Mouse (Mus musculus): Measurements from ENCODE around the gene Gm20388.
A peak's percentile ranks its signal among the peaks of the same experiment; 100 is the strongest.
"Not testable (repeated sequence)": the region's sequence is repeated elsewhere in the genome, so short reads cannot be mapped to it uniquely, and the experiment has no call there.

The Gm20388 gene

DNA sequence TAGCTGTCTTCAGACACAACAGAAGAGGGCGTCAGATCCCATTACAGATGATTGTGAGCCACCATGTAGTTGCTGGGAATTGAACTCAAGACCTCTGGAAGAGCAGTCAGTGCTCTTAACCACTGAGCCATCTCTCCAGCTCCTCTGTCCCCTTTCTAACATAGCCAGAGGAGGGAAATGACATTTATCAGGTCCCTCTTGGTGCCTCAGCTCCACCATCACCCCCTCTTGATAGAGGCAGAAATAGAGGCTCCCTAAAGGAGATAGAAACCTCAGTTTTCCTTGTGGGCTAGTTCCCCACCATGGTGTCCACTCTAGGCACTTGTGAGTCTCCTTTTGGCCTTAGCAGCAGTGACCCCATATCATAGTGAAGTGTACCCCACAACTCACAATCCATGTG, 457.6 kb downstream of the Gm20388 start:
- not testable (repeated sequence) for DNase-seq (ENCODE audit: low spot score in 2 of 2)

DNA sequence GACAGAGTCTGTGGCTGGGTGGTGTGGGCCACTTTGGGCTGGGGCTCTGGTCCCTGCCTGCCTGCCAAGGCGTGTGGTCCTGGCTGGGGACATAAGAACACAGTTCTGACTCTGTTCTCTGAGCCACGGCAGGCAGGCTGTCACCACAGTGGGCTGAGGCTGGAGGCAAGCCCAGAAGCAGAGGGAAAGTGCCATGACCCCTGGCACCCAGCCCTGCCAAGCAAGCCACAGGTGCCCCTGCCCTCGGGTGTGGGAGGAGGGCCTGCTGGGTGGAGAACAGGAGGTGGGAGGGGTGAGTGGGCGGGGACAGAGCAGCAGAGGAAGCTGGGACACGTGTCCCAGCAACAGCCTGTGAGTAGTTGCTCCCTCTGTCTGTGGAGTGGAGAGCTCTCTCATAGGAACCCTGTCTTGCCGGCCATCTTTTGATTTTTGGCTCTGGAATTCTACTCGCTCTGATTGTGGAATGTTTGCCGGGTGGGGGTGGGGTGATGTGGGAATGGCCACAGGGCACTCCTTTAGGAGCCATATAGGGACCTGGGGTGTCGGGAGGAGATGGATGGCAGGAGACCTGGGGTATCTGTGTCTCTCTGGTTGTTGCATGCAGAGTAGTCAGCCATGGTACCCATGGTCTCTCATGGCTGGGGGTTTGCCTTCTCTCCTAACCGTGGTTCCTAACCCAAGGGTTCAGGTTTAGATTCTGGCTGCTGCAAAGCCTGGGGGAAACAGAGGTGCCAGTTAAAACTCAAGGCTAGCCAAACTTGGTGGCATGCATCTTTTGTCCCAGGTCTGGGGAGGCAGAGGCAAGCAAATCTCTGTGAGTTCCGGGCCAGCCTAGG, 458.4 kb downstream of the Gm20388 start:
- DNase-seq (ENCODE audit: low spot score in 2 of 2) = peak; percentile 83 to 84

DNA sequence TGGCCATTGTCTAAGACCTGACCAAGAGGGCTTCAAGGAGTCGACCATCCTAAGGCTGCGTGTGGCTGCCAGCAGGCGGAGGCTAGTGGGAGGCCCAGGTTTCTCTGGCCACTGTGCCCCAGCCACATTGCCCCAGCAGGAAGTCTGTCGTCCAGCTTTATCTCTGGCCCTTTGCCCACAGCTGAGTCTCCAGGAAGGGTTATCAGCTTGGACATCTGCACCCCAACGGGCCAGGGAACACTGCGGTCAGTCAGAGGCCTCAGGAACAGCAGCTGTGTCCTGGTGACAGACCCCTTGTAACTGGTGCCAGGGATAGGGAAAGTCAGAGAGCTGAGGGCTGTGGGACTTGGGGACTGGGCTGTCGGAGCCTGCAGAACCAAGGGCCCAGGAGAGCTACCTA, 459.3 kb downstream of the Gm20388 start:
- peak; percentile 77 for DNase-seq (ENCODE audit: low spot score in 2 of 2)

DNA sequence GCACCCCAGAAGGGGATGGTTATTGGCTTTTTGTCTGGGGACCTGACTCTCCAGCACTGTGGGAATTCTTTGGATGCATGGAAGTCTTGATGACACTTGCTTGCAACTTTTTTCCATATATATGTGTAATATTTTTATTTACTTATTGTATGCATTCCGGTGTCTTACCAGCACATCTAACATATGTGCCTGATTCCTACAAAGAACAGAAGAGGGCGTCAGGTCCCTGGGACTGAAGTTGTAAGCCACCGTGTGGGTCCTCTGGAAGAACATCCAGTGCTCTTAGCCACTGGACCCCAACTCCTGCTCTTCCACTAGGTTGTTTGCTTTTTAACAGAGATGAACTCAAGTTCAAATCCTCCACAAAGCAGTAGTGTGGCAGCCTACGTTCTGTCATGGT, 459.8 kb downstream of the Gm20388 start:
- no peak for DNase-seq (ENCODE audit: low spot score in 2 of 2)

DNA sequence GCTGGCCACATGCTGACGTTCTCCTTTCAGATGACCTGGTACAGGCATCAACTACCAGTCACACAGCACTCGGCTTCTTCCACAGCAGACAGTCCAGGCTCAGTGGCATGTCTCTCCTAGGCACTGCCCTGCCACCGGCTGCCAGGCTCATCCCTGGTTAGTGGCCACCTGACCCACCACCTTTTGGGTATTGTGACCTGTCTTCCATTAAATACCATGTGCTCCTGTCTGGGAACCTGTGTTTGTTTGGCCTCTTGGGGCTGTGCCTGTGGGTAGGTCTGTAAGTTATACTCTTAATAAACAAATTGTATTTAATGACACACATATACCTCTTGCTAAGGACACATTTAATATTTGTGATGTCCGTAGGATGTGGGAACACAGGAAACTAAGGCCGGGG, 460.5 kb downstream of the Gm20388 start:
- no peak for DNase-seq (ENCODE audit: low spot score in 2 of 2)

DNA sequence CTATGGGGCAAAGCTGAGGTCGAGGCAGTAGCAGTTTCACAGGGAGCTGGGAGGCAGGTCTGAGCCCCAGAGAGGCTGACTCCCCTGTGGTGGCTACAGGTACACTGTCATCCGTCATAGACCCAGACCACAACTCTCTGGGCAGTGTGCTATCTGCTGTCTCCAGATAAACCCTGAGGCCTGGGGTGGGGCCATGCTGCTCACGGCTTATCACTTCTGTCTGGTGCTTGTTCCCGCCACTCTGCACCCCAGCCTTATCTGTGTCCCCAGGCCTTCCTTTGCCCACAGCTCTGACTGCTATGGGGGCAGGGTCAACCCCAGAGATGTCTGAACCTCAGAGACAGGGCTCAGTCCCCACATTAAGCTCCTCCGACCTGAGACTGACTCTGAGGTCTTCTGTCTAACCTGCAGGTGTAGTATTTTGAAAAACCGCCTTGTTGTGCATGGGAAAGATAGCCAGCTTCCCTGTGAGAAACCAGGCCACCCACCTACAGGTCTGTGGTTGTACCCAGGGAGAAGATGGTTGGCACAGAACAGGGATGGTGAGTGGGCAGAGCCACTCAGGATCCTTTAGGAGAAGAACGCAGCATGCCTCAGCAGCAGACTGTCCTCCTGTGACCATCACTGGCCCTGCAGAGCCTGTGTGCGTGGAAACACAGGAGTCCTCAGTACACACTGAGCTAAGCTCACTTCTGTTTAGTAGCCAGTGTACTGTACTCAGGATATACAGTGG, 461.2 kb downstream of the Gm20388 start:
- DNase-seq (ENCODE audit: low spot score in 2 of 2) = peak; percentile 60 to 70

DNA sequence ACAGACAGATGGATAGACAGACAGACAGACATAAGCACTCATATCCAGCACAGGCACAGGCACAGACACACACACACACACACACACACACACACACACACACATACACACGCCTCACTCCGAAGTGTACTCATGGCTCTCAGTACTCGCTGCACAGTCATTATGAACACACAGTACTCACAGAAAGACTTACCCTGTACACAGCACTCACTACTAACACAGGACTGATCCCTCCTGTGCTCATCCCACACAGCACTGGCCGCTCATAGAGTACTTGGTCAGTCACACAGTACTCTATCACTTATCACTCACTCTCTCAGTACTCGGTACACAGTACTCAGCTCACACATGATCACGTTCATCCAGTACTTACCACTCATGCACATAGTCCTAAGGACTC, 462.0 kb downstream of the Gm20388 start:
- DNase-seq (ENCODE audit: low spot score in 2 of 2) = no peak

DNA sequence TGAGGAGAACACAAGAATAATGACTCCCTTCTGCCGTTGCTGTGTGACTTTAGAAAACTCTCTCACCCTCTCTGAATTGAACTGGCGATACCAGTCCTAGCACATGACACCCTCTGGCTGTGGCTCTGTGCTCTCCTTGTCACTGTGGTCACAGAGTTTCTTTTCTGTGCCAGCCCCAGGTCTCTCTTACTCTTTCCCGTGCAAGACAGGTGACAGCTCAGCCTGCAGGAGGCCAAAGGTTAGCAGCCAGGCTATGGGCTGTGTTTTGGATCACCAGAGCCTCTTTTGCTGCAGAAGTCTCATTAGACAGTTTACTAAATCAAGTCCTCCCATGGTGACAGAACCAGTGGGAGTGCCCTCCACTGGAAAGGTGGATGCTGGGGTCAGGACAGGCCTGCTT, 463.0 kb downstream of the Gm20388 start:
- no peak for DNase-seq (ENCODE audit: low spot score in 2 of 2)

DNA sequence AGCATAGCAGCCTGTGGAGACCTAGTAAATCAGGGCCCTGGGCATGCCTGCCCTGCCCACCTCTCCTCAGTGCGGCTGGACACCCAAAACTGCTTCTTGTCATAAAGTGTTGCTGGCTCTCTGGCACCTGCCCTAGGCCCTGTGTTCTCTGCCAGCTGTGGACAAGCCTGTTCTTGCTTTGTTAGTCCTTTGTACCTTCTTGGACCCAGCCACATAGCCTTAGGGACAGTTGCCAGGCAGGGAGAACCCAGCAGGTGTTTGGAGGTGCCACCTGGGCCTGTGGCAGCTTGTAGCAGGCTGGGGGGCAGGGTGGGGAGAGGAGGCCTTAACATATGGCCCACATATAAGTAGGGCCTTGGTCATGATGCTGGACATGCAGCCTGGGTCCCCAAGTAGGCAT, 463.4 kb downstream of the Gm20388 start:
- DNase-seq (ENCODE audit: low spot score in 2 of 2) = no peak

DNA sequence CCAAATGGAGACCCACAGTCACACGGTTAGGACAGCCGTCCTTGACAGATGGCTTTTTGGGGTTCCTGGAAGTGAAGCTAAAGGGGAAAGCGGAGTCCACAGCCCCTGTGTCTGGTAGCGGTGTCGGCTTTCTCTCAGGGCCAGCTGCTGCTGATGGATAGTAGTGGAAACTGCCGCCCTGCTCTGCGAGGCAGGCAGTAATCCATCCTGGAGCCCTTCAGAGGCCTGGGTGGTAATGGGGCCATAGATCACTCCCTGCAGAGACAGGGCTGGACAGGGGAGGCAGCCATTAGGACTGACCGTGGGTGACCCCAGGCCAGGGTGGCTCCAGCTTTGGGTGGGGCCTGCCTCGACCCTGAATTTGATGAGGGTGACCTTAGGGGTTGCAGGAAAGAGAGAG, 463.9 kb downstream of the Gm20388 start:
- no peak for DNase-seq (ENCODE audit: low spot score in 2 of 2)

DNA sequence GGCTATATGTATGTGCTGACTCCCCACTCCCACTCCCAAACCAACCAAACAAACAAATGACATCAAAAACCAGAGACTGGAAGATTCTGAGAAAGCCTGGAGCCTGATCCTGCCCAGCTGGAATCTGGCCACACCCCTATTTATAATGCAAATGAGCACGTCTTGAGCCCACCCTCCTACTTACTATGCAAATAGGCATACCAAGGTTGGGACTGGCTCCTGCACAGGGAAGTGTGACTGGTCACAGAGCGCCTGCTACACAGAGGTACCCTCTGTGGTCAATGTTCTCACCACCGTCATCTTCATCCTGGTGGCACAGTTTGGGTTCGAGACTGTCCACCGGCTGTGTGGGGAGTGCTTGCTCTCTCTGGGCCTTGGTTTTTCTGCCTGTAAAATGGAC, 464.5 kb downstream of the Gm20388 start:
- DNase-seq (ENCODE audit: low spot score in 2 of 2) = no peak

DNA sequence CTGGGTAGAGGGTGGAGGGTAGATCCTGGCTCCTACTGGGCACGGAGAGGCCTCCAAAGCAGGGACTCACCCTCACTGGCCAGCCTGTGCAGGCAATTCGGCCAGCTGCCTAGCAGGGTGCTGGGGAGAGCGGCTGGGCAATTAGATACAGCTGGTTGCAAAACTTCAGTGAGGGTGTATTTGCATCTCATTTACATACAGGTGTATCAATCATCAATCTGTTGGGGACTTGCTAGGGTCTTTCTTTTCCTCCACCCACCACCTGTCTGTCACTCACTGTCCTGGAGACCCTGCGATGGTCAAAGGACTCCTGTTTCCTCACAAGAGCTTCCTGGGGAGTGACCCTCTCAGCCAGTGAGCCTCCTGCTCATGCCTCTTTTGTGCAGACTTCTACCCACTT, 465.6 kb downstream of the Gm20388 start:
- DNase-seq (ENCODE audit: low spot score in 2 of 2) = no peak

DNA sequence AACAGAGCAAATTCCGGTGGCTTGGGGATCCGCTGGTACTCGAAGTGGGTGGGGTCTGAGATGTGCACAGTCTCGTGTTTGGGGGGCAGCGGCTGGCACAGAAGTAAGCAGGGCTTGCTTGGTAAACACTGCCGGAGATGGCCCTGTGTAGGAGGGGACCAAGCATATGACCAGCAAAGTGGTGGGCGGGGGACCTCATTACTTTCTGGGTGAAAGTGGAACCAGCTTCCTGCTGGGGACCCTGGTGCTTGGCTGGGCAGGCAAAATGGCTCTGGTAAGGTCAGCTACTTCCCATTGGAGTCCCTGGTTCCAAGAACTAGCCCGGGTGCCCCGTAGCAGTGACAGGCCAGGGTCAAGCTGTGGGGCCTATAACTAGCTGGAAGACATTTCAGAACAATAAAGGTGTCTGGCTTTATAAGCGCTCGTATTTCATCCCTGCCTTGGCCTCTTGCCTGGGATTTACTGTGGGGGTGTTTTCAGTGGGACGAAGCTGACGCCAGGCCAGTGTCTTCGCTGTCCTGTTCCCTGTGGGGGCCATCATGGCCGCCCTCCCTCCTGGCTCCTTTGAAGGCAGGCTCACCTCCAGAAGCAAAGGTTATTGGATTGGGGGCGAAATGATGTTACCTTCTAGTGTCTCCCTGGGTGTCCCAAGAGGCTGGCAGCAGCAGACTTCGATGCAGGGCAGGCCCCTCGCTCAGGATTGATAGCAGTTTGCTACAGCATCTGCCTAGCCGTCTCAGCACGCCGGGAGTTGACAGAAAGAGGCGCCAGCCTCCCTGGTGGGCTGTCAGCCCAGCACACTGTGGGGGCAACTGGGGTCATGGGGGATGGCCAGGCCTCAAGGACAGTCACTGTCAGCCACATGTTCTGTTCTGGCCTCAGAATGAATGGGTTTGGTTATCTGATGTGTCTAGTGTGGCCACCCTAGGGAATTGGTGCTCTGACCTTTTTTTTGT, 466.5 kb downstream of the Gm20388 start:
- no peak for DNase-seq (ENCODE audit: low spot score in 2 of 2)

DNA sequence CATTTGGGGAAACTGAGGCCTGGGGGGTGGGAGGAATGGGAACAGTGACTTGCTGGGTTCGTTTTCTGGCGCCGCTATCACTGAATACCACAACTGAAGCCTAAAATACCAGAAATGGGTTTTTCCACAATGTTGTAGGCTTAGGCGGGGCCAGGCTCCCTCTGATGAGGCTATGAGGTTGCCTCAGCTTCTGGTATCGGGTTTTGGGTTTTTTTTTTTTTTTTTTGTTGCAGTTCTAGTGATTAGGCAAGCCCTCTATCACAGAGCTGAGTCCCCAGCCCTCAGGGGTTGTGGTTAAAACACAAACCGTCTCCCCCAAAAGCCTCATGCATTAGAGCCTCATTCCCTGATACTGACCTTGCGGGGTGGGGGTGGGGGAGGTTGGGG, 467.2 kb downstream of the Gm20388 start:
- no peak for DNase-seq (ENCODE audit: low spot score in 2 of 2)

DNA sequence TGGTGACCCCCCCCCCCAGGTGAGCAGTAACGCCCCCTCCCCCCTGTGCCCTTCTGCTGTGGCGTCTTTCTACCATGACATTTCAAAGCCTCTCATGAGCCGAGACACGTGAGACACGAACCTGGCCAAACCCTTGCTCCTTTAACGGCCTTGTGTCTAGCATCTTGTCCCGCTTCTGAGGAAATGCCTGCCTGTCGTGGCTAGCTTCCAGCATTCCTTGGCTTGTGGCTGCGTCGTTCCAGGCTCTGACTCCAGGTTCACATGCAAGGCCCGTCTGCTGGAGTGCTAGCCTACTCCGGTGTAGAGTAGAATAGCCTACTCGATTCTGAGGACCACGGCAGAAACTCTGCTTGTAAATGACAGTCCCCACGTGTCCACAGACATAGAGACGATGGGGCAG, 467.7 kb downstream of the Gm20388 start:
- DNase-seq (ENCODE audit: low spot score in 2 of 2) = no peak

DNA sequence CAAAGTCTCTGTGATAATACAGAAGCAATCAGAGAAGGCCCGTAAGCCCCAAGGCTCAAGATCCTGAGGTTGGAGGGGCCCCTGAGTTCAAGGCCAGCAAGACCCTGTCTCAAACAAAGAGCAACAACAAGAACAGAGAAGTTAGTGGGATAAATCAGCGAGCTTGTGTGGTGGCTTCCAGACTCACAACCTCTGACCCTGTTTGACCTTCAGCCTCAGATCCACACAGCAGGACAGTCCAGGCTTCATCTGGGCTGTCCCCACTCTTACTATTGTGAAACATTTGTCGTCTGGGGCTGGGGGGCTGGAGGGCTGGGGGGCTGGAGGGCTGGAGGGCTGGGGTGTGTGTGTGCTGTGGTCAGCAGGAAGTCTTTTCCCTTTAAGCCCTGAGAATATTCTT, 468.4 kb downstream of the Gm20388 start:
- DNase-seq (ENCODE audit: low spot score in 2 of 2) = no peak

DNA sequence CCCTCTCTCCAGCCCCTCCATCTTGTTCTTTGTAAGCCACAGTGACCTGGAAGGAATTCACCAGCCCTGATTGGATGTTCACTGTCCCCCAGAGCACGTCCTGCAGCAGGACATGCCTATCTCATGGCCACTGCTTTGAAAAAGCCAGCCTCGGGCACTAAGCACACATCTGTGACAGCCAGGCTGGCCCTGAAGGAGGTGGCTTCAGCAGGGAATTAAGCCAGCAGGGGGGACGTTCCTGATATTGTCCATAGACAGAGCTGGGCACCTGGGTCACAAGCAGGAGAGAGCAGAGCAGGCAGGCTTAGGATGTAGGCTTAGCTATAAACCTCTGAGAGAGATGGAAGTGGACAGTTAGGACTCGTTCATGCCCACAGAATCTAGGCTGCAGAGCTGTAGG, 471.2 kb downstream of the Gm20388 start:
- DNase-seq (ENCODE audit: low spot score in 2 of 2) = no peak

DNA sequence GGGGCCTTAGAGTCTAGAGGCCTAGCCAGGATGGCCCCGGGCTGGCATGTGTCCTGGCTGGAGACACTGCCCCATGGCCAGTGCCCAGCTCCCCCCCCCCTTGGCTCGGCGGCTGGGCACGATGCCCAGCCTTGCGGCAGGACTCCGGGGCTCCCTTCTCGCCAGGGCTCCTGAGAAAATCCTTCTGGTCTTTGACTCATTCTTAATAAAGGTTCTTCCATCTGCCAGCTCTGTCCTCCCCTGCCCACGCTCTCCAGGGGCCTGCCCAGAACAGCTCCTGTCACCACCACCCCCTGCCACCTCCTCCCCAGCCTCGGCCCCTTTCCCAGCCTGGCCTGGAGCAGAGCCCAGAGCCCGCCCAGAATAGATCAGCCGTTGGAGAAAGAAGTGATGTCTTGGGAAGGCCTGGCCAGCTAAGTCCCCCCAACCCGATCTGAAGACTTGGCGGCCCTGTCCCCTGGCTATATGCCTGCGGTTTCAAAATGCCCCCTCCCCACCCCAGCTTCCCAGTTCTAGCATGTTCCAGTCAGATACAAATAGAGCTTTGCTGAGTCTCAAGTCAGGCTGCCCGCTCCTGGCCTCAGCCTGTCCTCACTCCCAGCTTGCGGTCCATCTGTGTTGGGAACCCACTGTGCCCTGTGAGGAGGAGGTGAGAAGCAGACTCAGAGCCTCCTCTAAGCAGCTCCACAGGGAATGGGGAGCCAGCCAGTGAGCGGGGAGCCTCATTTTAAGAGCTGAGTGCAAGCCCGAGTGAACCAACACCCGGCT, 472.0 kb downstream of the Gm20388 start:
- DNase-seq (ENCODE audit: low spot score in 2 of 2) = no peak

DNA sequence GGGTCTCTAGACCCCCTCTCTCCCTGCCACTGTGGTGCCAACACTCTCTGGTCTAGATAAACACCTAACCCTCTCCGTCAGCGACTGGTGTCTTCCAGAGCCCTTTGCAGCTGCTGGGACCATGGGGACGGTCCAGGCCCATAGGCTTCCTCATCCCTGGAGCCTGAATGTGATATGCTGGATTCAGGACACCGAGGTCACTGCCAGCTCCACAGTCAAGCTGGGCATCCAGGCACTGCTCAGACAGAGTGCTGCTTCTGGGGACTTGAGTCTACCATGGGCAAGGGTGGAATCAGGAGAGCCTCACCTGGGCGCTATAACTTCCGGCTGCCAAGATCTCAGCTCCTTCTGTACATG, 472.5 kb downstream of the Gm20388 start:
- DNase-seq (ENCODE audit: low spot score in 2 of 2) = no peak

DNA sequence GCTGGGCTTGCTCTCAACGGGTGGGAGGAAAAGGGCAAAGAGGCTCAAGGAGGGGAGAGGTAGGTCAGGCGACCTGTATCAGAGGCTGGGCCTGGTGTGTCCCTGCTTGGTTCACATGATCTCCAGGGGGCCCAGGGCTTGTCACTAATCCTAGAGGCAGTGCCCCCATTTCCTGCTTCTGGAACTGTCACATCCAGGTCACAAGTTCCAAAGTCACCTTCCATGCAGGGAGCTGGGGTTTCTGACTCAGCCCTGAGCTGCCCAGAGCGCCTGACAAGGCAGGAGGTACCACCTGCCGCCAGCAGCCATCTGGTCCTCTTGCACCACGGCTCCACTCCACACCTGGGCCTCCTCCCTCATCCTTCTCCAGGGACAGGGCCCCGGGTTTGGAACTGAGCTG, 473.1 kb downstream of the Gm20388 start:
- no peak for DNase-seq (ENCODE audit: low spot score in 2 of 2)

DNA sequence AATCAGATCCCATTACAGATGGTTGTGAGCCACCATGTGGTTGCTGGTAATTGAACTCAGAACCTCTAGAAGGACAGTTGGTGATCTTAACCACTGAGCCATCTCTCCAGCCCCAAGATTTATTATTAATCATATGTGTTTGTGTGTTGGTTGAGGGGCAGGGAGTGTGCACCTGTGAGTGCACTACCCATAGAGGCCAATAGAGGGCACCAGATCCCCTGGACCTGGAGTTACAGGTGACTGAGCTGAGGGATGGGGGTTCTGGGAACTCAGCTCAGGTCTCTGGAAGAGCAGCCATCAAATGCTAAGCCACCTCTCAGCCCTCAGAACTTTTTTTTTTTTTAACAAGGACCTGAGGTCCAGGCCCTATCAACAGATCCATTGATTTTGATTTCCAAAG, 474.1 kb downstream of the Gm20388 start:
- DNase-seq (ENCODE audit: low spot score in 2 of 2) = no peak

DNA sequence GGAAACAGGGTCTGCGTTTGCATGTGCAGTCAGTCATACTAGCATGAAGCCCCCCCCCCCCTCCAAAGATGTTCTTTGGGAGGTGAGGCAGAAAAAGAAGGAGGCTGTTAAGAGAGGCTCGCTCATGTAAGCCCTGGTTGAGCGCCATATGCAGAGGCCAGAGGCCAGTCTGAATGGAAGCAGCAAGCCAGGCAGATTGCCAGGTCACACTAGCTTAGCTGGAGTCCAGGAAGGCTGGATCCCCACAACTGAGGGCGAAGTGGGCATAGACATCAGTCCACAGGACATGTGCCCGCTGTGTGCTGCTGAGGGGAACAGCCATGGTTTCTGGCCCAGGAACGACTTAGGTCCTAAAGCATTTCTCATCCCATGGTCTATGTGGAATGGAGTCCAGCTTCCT, 477.6 kb downstream of the Gm20388 start:
- no peak for DNase-seq (ENCODE audit: low spot score in 2 of 2)
